Mouse (Mus musculus) spleen, adult 2 months (tissue): ENCODE data around the gene Krtap12-1.

Experiments used
- CTCF ChIP-seq: fragments of 200-500 bp; IDR thresholded peaks from 2 replicates; pipeline ENCODE4 v1.5.1; 2011; ENCODE audit warnings: mild to moderate bottlenecking, inconsistent platforms; ENCODE audit not compliant: insufficient read depth, insufficient read length, insufficient replicate concordance; ENCODE audit errors: extremely low read depth
- POLR2A ChIP-seq: fragments of 200-500 bp; IDR thresholded peaks from 2 replicates; pipeline ENCODE4 v1.6.1; 2011; ENCODE audit warnings: low read depth, low read length, inconsistent platforms

DNA sequence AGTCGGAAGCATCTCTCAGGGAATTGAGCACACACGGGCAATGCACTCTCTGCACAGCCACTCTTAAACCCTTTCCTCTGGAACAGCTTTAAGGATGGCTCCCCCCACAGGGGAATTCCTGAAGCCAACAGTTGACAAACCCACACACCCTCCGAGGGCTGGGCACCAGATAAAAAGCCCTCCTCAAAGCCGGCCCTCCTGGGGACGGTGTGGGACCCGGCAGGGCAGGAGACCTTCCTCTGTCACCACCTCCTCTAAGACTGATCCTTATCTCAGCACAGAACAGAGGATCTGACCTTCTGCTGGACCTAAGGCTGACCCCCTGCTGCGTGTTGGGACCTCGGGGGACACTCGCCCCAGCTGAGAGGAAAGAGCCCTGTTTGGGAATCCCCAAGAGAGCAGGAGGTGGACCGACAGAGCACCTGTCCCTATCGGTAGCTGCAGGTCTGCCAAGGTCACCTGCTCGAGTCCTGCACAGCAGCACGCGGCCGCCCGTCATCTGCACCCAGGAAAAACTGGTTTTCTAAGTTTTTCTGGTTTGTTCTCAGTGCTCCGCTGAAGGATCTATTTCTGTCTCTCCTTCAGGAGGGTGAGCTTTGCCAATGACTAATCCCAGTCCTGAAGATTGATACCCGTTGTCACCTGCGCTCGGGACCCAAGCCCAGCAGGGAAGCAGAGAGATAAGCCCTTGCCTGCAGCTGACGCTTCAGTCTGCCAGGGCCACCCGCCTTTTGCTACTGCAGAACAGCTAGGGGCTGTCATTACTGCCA, 34.3 kb upstream of the Krtap12-1 start, which contains the start of gene Tspear:
- TF ChIP-seq POLR2A: no peak
- TF ChIP-seq CTCF: no peak
